Mouse (Mus musculus): ENCODE measurements around the gene Pdp2.

GRCm38 (mm10) chr8:104640241-104640640 is 49.0 kb downstream of the Pdp2 start:
- TF ChIP-seq CTCF (IDR thresholded peaks at IDR 0.05; ENCODE audit: low read depth) (no peak), EP300 (IDR thresholded peaks at IDR 0.05; ENCODE audit: low read depth) (no peak)

Data from liver, postnatal 0 days (tissue).